Mouse (Mus musculus) CD8-positive naive resting alpha-beta T cell, adult 2 months (primary cell): ENCODE results near the gene Cmtm2b.
A peak's percentile ranks its signal among the peaks of the same experiment; 100 is the strongest.
"Not testable (repeated sequence)": the region's sequence is repeated elsewhere in the genome, so short reads cannot be mapped to it uniquely, and the experiment has no call there.

ENCODE experiments used
- DNase-seq, 2 experiments: peaks; one replicate each; pipeline ENCODE4 v3.0.0; 2022; ENCODE audit warnings: low read depth in 2 of 2, low spot score in 2 of 2

Cmtm2b gene

GRCm38 (mm10) chr8:104321930-104322329 is at the start of gene Cmtm2b:
Gene Cmtm2b, plus strand, starts transcription at chr8:104322230.
- not testable (repeated sequence) for DNase-seq

GRCm38 (mm10) chr8:104293081-104293480 is 28.9 kb upstream of the Cmtm2b start, which contains the start of gene Cmtm2a:
Gene Cmtm2a, minus strand, starts transcription at chr8:104293181.
- DNase-seq: not testable (repeated sequence)

GRCm38 (mm10) chr8:104294396-104294795 is 27.6 kb upstream of the Cmtm2b start:
- DNase-seq: no peak

- not testable (repeated sequence) for DNase-seq
Observed at GRCm38 (mm10) chr8:104301577-104301976, 20.5 kb upstream of the Cmtm2b start.

DNA sequence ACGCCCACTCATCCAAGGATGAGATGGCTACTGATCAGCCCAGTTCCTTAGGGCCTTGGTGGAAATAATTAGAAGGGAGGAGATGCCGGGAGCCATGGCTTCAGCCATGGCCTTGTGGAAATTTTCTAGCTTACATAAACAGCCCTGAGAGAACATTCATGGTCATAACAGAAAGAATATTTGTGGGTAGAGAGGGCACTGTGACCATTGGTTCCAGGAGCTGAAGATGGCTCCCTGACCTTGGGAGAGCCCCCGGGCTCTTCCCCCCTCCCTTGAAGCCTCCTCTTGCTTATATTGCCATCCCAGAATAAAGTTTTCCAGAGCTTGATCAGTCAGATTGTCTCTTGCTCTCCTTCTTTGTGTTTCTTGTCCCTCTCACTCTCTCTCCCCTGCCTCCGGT is 19.5 kb upstream of the Cmtm2b start:
- not testable (repeated sequence) for DNase-seq

DNA sequence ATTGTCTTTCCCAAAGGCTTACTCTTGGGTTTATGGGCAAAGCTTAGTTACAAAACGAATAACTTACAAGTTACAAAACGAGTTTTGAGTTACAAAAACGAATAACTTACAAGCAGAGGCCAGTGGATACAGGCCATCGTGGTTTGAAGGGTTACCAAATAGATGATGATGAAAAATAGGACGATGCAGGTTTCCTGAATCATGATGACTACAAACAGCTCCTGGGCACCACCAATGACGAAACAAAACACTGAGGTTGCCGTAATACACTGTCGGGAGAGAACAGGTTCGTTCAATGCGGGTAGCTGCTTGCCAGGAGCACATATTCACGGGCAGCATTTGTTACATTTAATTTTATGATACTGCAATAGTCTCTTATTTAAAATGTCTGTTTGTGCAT is 17.1 kb upstream of the Cmtm2b start:
- no peak for DNase-seq

GRCm38 (mm10) chr8:104308341-104308740 is 13.7 kb upstream of the Cmtm2b start:
- DNase-seq: not testable (repeated sequence)

- not testable (repeated sequence) for DNase-seq
Observed at GRCm38 (mm10) chr8:104309441-104310155, 12.4 kb upstream of the Cmtm2b start, which contains the start of the genes Gm45711 and Cmtm1. Gene Gm45711, minus strand, starts transcription at chr8:104310081. Gene Cmtm1, minus strand, starts transcription at chr8:104310145.

DNA sequence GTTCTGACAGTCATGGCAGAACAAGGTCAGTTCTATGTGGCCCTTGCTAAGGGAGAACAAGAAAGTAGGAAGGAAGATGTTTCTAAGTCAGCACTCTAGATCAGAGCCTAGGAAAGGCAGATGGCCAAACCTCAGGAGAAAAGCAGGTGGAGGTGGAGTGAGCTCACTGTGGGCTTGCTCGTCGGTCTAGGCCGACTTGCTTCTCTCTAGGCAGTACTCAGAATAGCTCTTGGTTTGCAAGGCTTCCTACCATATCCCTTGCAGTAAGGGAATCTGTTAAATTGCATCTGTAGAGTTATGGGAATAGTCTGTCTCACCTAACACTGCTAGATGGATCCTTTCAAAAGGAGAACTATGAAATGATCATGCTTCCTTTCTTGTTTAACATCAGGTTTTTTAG is 10.0 kb upstream of the Cmtm2b start:
- DNase-seq: not testable (repeated sequence)

DNA sequence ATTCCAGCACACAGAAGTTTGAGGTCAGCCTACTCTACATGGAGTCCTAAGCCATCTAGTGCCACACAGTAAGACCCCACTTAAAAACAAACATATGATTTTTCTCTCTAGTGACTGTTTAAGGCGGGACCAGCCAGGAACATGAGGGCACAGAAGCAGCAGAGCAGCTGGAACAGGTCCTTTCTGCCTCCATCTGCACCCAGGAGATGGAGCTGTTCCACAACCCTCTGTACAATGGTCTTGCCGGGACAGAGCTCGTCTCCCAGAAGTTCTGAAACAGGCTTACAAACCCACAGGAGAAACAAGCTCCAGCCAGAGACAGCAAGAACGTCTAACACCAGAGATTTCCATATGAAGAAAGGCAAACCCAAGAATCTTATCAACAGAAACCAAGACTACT is 8.7 kb upstream of the Cmtm2b start:
- no peak for DNase-seq

- not testable (repeated sequence) for DNase-seq
Observed at GRCm38 (mm10) chr8:104321267-104321666, 763 bp upstream of the Cmtm2b start, which contains the start of gene Gm11020. Gene Gm11020, plus strand, starts transcription at chr8:104321567.

DNA sequence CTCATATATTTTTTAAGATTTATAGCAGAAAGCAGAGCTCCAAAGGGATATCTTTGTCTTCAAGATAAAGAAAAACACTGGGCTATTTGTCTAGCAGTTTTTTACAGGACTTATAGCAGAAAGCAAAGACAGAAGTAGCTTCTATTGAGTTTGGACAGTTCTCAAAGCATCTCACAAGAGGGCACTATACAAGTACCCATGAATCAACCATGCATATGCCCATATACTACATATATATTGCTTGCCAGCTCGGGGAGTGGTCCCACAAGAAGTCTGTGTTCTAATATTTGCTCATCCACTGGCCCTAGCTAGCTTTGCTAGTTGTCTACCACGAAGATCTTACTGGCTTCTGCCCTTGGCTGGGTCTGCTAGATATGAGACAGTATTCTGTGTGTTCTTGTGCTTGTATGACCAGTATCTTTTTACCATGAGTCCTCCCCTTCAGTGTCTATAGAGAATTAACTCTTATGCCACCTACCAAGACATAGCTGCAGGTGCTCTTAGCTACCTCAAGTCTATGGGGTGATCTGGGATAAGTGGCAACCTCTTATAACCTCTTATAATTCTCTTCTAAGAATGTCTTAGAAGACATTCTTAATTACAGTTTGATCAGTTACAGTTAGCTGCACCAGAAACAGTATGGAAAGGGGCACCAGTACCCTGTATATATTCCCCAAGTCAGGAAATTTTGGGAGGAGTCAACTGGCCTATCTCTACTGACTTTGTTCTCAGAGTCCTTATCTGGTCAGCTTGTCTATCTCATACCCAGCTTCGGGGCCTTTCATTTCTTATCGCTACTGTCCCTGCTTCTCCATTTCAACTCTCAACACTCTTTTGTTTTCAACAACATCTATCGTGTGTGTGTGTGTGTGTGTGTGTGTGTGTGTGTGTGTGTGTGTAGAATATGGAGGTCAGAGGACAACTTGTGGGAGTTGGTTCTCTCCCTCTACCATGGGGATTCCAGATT is 10.9 kb downstream of the Cmtm2b start:
- DNase-seq: no peak

- no peak for DNase-seq
Observed at GRCm38 (mm10) chr8:104333786-104334185, 11.8 kb downstream of the Cmtm2b start.

DNA sequence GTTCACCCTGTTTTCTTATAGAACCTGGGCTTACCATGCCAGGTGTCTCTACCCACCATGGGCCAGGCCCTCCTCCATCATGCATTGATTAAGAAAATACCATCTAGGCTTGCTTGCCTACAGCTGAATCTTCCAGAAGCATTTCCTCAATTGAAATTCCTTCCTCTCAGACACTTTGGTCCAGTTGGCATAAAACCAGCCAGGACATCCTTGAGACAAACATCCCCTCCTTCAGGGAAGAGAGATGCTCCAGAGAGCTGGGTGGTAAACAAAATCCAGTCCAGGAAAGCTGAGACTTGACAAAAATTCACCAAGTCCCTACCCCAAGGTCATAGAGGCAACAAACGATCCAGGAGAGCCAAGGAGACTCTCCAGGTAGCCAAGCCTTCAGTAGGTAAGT is 12.2 kb downstream of the Cmtm2b start:
- DNase-seq: no peak

GRCm38 (mm10) chr8:104336806-104337205 is 14.8 kb downstream of the Cmtm2b start:
- no peak for DNase-seq

GRCm38 (mm10) chr8:104337890-104338289 is 15.9 kb downstream of the Cmtm2b start:
- DNase-seq: peak in 1 of 2 experiments; percentile 19

- no peak for DNase-seq
Observed at GRCm38 (mm10) chr8:104339229-104339982, 17.4 kb downstream of the Cmtm2b start, which contains the start of gene Cmtm3. Gene Cmtm3, plus strand, starts transcription at chr8:104339410.

- no peak for DNase-seq
Observed at GRCm38 (mm10) chr8:104339983-104340232, 17.9 kb downstream of the Cmtm2b start.

DNA sequence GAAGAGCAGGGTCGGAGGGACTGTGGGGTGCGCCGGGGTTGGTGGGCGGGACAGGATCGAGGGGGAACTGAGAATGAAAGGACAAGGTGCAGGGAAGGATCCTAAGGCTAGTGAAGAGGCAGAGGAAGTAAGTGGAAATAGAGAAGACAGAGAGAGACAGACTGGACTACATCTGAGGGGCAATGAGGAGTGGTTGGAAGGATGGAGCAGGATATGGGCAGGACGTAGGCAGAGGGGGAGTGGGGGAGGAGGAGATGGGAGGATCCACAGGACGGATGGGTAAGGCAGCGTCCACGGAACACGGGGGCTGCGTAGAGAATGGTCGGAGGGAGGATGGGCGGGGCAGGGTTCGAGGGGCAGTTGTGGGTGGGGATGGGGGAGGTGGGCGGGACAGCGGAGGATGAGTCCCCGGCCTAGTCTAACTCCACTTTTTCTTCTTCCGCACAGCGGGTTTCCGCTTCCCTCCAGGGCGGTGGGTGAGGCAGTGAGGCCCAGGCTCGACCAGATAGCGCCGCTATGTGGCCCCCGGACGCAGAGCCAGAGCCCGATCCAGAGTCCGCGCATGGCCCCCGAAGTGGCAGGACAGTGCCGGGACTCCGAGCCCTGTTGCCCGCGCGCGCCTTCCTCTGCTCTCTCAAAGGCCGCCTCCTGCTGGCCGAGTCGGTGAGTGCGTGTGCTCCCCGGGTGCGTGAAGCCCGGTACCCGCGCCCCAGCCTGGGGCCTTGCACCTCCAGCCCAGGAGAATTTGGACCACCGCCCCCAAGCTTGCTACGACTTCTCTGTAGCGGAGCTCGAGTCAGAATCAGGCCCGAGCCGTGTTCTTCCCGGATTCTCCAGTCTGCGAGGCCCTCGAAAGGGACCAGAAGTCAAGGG is 18.4 kb downstream of the Cmtm2b start:
- DNase-seq: peak; percentile 70 to 76

DNA sequence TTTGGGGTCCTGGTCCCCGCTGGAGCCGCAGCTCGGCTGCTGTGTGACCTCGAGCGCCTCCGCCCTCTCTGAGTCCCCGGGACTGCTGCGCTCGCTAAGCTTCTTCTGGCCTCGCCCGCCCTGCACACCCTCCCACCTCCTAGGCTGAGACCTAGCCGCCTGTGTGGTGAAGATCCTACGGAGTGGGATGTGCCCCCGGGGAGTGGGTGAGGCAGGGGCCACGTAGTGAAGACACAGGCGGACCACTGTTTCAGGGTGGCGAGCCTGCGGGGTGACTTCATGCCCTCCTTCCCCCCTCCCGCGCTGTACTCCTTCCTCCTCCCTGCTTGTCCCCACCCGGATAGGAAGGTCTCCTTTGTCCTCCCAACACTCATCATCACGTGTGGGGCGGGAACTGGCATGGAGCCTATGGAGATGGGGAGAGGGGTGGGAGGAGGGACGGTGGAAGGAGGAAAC is 19.1 kb downstream of the Cmtm2b start:
- no peak for DNase-seq
